Mouse (Mus musculus) urinary bladder, postnatal 4 days (tissue): ENCODE measurements around the gene Atcay.
"Not testable (repeated sequence)": the region's sequence is repeated elsewhere in the genome, so short reads cannot be mapped to it uniquely, and the experiment has no call there.

ENCODE experiments used
- DNase-seq, 2 experiments: peaks; one replicate each; pipeline ENCODE4 v3.0.0; 2021 to 2022; ENCODE audit warnings: low spot score in 2 of 2

The Atcay gene

GRCm38 (mm10) chr10:81179451-81180342 lies 50.9 kb downstream of the Atcay start:
- no peak for DNase-seq

DNA sequence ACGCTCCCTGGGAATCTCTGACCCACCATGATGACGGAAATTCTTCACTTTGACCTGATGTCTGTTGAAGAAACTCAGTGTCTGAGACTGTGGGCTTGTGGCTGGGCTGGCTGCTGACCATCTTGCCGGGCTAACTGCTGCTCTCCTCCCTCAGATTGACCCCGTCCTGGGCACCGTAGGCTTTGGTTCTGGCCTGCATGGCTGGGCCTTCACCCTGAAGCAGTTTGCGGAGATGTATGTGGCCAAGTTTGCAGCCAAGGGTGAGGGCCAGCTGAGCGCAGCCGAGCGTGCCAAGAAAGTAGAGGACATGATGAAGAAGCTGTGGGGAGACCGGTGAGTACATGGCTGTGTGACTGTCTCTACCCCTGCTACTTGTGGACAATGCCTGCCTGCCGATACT lies 51.7 kb downstream of the Atcay start:
- DNase-seq, result no peak

GRCm38 (mm10) chr10:81177958-81178712 lies 52.5 kb downstream of the Atcay start:
- DNase-seq, result peak; percentile 62 to 89

GRCm38 (mm10) chr10:81177491-81177925 lies 53.1 kb downstream of the Atcay start:
- DNase-seq, result no peak

DNA sequence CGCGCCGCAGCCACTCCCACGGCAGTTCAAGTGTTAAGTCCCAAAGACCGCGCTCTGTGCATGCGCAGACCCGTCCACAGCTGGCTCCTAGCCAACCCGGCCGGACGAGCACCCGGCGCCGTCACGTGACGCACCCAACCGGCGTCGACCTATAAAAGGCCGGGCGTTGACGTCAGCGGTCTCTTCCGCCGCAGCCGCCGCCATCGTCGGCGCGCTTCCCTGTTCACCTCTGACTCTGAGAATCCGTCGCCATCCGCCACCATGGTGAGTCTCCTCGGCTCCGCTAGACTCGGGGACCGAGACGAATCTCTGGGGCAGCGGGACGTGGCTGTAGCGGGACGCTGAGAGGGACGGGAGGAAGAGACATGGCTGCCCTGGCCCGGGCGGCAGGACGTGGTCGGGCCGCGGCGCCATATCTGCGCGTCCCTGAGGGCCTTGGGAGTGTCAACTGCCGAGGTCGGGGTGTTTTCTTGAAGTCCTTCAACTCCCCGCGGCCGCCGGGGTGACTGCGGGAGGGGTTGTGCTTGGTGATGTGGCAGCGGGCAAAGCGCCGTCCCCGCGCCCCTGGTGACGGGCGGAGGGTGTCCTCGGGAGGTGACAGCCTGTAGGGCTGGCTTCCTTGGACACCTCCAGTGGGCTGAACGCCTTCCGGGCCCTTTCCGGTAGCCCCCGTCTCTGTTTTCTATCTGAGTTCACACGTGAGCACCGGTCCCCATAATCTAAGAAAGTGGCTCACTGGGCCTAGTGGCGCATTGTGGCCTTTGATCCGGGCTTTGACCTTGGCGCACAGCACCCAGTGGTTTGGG lies 54.0 kb downstream of the Atcay start, which contains the start of gene Eef2:
Gene Eef2 (plus strand): TSS at position 166 of the 806 bp plus-strand sequence.
- DNase-seq, result peak; percentile 99 to 100

- DNase-seq, result no peak
Measured at GRCm38 (mm10) chr10:81175936-81176465, 54.6 kb downstream of the Atcay start.

DNA sequence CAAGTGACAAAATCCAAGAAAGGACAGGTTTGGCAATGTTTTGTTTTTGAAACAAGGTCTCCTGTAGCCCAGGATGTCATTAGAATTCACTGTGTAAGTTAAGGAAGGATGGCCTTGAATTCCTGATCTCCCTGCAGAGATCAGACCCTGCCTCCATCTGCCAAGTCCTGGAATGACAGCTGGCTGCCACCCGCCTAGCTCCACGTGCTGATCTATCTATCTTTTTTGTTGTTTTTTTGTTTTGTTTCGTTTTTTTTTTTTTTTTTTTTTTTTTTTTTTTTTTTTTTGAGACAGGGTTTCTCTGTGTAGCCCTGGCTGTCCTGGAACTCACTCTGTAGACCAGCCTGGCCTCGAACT lies 55.3 kb downstream of the Atcay start:
- not testable (repeated sequence) for DNase-seq

DNA sequence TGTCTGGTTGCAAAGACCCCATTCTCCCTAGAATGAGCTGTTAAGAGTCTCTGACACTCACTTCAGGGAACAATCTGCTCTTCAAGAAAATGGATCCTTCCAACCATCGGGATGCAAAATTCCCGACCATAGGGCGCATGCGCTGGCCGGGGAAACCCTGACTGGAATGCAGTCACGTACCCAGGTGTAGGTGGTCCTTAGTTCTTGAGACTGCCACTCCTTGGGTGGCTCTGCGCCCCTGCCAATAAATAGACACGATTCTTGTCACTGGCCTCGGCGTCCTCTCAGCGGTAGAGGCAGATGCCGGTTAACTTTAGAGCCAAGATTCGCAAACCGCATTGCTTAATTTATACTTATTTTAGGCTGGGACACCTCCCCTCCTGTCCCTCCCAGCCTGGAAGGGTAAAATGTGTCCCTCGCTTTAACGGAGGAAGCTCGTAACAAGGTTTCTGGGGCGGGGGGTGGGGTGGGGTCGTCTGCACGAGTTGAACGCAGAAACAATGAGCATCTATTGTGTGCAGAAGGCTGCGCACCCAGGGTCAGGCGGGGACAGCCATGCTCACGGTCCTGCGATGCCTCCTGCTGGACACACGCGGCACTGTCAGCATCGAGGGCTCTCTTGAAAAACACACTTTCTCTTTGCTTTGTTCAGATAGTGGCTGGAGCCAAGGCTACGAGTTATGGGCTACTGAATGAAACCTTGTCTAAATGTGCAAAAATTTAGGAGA lies 55.9 kb downstream of the Atcay start:
- DNase-seq, result peak; percentile 83 to 88

DNA sequence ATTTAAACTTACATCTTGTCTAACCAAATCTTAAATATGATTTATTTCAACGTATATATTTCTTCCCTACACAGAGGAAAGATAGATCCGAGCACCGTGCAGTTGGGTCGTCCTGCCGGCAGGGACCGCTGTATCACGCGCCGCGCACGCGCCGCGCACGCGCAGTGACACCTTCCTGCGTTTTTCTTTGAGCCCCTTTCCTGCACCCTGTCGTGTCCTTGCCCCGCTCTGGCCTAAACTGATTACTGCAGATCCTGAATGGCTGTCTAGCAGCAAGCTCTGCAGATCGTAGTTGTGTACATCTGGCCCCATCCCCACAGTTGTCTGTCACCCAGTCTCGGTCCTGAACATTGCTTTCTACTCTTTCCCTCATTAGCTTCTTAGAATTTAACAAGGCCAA lies 57.5 kb downstream of the Atcay start:
- DNase-seq, result peak; percentile 80 to 84

DNA sequence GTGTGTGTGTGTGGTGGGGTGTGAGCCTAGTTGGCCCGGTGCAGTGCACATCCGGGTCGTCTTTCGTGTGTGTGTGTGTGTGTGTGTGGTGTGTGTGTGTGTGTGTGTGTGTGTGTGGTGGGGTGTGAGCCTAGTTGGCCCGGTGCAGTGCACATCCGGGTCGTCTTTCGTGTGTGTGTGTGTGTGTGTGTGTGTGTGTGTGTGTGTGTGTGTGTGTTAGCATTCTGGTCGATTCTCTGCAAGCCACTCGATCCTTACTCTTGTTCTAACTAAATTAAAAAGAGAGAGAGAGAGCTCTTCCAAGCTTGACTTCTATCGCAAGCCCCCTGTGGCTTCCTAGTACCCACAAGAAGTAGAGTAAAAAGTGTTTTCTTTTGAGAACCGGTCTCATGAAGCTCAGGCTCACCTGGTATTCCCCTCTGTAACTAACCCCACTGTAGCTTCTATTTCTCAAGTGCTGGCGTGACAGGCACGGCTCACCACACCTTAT lies 61.2 kb downstream of the Atcay start:
- not testable (repeated sequence) for DNase-seq

DNA sequence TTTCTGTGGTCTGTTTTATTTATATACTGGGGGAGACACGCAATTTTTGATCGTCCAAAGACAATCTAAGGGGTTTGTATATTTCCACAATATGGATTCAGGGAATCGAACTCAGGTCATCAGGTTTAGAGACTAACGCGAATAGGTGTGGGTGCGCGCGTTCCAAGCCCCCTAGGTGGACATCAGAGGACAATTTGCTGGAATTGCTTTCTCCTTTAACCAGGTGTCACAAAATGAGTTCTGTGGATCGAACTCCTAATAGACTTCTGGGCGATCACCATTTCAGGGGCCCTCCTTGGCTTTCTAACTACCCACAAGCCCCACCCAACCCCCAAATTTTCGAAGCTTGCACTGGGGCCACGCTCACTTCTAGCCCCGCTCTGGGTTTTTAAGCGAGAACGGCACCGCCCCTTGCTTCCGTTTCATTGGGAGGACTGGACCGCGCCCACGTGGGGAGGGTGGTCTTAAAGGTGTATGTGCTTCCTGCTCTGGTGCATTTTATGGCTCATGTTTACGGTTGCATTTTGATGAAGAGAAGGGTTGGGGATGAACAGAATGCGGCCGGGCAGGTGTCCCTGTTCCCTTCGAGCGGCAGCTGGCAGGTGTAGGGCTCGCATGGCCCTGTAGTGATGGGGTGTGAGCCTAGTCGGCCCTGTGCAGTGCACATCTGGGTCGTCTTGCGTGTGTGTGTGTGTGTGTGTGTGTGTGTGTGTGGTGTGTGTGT lies 62.0 kb downstream of the Atcay start:
- peak; percentile 80 to 84 for DNase-seq

- DNase-seq, result no peak
Measured at GRCm38 (mm10) chr10:81168087-81168431, 62.6 kb downstream of the Atcay start.

GRCm38 (mm10) chr10:81167200-81168086 lies 63.2 kb downstream of the Atcay start, which contains the start of gene Pias4:
TSS of gene Pias4 (minus strand) at chr10:81167923.
- peak; percentile 100 for DNase-seq

DNA sequence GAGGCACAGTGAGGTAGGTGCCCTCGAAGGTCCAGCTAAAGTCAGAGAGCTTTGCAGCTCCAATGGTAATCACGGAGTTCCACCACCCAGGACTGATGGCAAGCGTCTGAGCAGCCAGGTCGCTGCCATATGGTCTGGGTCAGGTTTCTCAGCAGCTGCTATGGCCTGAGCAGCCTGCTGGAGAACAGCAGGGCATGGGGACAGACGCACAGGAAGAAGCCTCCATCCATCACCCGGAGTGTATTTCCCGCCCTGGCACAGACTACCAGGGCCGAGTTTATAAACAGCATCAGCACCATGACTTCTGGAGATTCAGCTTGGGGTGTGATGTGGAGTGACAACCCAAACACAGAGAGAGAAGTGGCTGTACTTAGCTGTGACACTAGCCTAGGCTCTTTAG lies 65.5 kb downstream of the Atcay start:
- no peak for DNase-seq

DNA sequence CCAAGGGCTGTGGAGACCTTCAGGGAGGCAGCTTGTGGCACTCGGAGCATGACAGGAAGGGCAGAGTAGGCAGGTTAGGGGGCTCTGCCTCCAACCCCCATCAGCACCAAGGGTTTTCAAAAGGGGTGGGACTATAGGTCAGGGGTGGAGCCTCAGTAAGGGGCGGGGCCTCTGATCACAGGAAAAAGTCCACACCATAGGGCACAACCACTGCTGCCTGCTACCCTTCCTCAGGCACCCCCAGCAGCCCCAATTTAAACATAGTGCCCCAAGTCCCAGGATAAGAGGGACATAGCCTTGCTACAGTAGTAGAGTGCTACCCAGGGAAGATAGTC lies 68.3 kb downstream of the Atcay start:
- no peak for DNase-seq

DNA sequence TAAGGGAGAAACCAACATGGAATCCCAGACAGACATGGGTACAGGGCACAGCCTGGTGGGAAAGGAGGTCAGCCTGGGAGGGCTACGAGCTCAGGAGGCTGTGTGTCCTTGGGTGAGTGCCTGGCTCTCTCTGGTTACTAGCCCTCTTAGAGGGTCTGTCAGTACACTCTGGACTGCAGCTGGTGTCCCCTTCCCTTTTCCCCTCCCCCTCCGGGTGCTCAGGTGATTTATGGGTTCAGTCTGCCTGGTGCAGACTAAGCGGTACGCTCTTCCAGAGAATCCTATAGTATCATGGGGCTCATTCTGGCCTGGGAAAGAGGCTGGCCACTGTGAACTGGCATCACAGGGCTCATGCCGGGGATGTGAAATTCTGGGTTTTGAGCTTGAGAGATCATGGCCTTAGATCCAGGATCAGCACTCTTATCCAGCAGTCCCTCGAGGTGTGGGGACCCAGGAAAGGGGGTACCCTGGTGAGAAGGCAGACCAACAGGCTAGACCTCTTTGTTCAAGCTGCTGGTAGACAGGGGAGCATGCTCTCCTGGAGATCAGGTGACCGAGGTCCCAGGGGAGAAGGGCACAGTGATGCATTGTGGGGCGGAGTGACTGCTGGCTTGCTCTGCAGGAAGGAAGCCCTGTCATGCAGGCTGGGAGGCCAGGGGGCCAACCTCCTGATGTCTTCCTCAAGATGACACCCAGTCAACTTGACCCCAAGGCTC lies 68.9 kb downstream of the Atcay start:
- DNase-seq, result no peak

DNA sequence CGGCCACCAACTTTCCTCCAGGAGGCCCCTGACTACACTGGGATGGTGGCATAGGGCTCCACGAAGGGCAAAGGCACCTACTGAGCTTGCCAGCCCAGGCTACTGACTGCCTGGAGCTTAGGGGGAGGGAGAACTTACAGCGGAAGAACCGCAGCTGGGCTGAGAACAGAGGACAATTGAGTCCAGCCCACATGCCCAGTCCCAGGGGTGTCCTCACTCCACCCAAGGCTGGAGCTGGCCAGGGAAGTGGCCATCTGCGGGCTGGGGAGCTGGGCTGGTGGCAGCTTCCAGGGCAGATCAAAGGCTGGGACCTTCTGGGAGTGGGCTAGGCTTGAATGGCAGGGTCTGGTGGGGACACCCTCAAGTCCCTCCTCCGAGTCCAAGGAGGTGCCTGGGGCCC lies 75.9 kb downstream of the Atcay start:
- DNase-seq, result no peak
